Mouse (Mus musculus) C2C12 (cell line): ENCODE measurements around the gene Hoxd3.

Experiments
- CEBPB ChIP-seq: IDR thresholded peaks from one replicate; pipeline ENCODE4 v1.6.1; 2011; ENCODE audit warnings: low read depth, mild to moderate bottlenecking, control low read depth, moderate library complexity
- CTCF ChIP-seq: IDR thresholded peaks from one replicate; pipeline ENCODE4 v1.5.1; 2011; ENCODE audit not compliant: control insufficient read depth, insufficient read depth, insufficient read length
- MAX ChIP-seq: IDR thresholded peaks from one replicate; pipeline ENCODE4 v1.6.1; 2011; ENCODE audit warnings: mild to moderate bottlenecking, control low read depth
- MYOD1 ChIP-seq: IDR thresholded peaks from one replicate; pipeline ENCODE4 v1.6.1; 2011; ENCODE audit warnings: low read depth; ENCODE audit not compliant: control insufficient read depth, insufficient read length
- USF1 ChIP-seq: IDR thresholded peaks from one replicate; pipeline ENCODE4 v1.6.1; 2011; ENCODE audit warnings: low read depth, mild to moderate bottlenecking, control low read depth, moderate library complexity

- TF ChIP-seq CTCF = no peak
- TF ChIP-seq MAX = no peak
- TF ChIP-seq CEBPB = no peak
- no peak for TF ChIP-seq USF1
- TF ChIP-seq MYOD1 = no peak
Measured at GRCm38 (mm10) chr2:74706393-74706960, 5.2 kb upstream of the Hoxd3 start.
